Mouse (Mus musculus) thymus, postnatal 4 days (tissue): ENCODE measurements at regions not wholly inside any gene's neighbourhood (a gene's known extent, or its start where the extent isn't known, plus 50 kb on each side); places are given as distances from the start of the nearest gene placed in this dataset.
"Not testable (repeated sequence)": the region's sequence is repeated elsewhere in the genome, so short reads cannot be mapped to it uniquely, and the experiment has no call there.

Experiments
- DNase-seq: peaks from one replicate; pipeline ENCODE4 v3.0.0; 2021

- DNase-seq = not testable (repeated sequence)
Measured at GRCm38 (mm10) chr10:99599142-99600120, 160.0 kb downstream of the Csl start.

GRCm38 (mm10) chr10:99602331-99602730 lies 157.1 kb downstream of the Csl start:
- no peak for DNase-seq

GRCm38 (mm10) chr10:99604172-99604571 lies 155.3 kb downstream of the Csl start:
- no peak for DNase-seq

- no peak for DNase-seq
Measured at GRCm38 (mm10) chr10:99608477-99608876, 151.0 kb downstream of the Csl start.

GRCm38 (mm10) chr10:99609420-99609819 lies 150.0 kb downstream of the Csl start:
- DNase-seq = no peak

GRCm38 (mm10) chr10:99610890-99611289 lies 148.6 kb downstream of the Csl start:
- DNase-seq = no peak

GRCm38 (mm10) chr10:99614392-99615249 lies 144.8 kb downstream of the Csl start:
- DNase-seq = no peak

- DNase-seq = no peak
Measured at GRCm38 (mm10) chr10:99615371-99615770, 144.1 kb downstream of the Csl start.

GRCm38 (mm10) chr10:99615779-99616178 lies 143.7 kb downstream of the Csl start:
- DNase-seq = peak; percentile 95

- no peak for DNase-seq
Measured at GRCm38 (mm10) chr10:99617623-99618022, 141.8 kb downstream of the Csl start.

- DNase-seq = peak; percentile 80
Measured at GRCm38 (mm10) chr10:99619421-99620151, 139.9 kb downstream of the Csl start.

- no peak for DNase-seq
Measured at GRCm38 (mm10) chr10:99620489-99620888, 139.0 kb downstream of the Csl start.

GRCm38 (mm10) chr10:99627355-99627754 lies 132.1 kb downstream of the Csl start:
- DNase-seq = no peak

GRCm38 (mm10) chr10:99632250-99632985 lies 127.0 kb downstream of the Csl start:
- DNase-seq = no peak

GRCm38 (mm10) chr10:99635796-99636195 lies 123.7 kb downstream of the Csl start:
- no peak for DNase-seq

GRCm38 (mm10) chr10:99639022-99639421 lies 120.4 kb downstream of the Csl start:
- DNase-seq = no peak

GRCm38 (mm10) chr10:99639469-99639868 lies 120.0 kb downstream of the Csl start:
- DNase-seq = no peak

GRCm38 (mm10) chr10:99641784-99642183 lies 117.7 kb downstream of the Csl start:
- peak; percentile 45 for DNase-seq

- no peak for DNase-seq
Measured at GRCm38 (mm10) chr10:99642201-99642827, 117.1 kb downstream of the Csl start.

GRCm38 (mm10) chr10:99644981-99645380 lies 114.5 kb downstream of the Csl start:
- no peak for DNase-seq

GRCm38 (mm10) chr10:99652011-99652410 lies 107.4 kb downstream of the Csl start:
- no peak for DNase-seq

GRCm38 (mm10) chr10:99654284-99654683 lies 105.2 kb downstream of the Csl start:
- no peak for DNase-seq
